Mouse (Mus musculus) brain, adult 2 months (tissue): Measurements from ENCODE around the gene Agfg2.
A peak's percentile ranks its signal among the peaks of the same experiment; 100 is the strongest.
"Not testable (repeated sequence)": the region's sequence is repeated elsewhere in the genome, so short reads cannot be mapped to it uniquely, and the experiment has no call there.

Experiments used
- DNase-seq: peaks from one replicate; pipeline ENCODE4 v3.0.0; 2011; ENCODE audit warnings: low read depth, low spot score

The Agfg2 gene

DNA sequence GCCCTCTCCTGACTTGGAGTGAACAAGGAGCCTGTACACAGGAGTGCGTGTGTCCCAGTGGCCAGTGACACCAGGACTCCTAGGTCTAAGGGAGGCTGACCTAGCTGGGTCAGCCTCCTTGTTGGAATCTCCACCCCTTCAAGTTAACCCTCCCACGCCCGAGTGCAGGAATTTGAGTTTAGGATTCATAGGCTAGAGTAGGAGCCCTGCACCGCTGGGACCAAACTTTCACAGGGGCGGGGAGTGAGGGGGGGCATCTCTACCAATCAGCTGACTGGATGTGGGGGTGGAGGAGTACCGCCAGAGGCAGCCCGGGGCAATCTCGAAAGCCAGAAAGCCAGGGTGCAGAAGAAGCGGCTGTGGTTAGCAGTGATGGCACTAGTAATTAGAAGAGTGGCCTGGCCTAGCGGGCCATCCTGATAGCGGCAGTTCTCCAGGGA, 38.9 kb downstream of the Agfg2 start, which contains the start of gene Irs3:
Gene Irs3, minus strand, starts transcription at position 63 of the 440 bp plus-strand sequence.
- DNase-seq: no peak

DNA sequence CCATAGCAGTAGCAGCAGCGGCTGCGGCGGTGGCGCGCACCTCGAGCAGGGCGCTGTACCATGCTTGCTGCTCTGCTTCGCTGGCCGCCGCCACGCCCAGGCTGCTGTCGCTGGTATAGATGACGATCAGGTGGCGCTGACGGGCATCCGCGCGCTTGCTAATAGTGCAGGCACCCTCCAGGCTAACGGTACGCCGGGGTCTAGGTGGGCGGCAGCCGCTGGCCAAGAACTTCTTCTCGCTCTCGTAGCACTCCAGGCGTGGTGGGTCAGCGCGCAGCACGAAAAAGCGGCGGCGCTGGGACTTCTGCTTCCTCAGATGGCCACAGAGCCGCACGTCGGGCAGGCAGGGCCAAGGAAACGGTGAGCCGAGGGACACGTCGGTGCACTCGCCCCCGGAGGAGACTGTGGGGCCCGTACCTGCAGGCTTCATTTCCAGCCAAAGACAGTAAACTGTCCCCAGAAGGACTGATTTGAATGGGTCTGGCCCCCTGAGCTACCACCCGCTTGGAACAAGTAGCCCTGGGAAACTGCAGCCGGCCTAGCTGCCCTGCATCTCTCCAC, 39.4 kb downstream of the Agfg2 start:
- no peak for DNase-seq

DNA sequence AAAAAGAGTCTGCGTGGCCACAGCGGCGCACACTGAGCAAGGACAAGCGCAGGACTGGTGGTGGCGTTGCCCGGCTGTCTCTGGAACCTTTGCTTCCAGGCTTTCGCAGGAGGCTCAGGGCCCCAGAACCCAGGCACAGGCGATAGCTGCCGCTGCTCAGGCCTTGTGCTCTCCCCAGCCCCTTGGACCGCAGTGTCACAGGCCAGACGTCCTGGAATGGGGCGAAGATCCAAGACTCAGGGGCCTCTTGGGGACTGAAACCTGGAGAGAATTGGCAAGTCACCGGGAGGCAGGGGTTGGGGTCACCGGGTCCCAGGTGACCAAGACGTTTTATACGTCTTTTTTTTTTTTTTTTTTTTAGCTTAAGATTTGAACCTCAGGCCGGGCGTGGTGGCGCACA, 40.0 kb downstream of the Agfg2 start:
- DNase-seq: no peak

DNA sequence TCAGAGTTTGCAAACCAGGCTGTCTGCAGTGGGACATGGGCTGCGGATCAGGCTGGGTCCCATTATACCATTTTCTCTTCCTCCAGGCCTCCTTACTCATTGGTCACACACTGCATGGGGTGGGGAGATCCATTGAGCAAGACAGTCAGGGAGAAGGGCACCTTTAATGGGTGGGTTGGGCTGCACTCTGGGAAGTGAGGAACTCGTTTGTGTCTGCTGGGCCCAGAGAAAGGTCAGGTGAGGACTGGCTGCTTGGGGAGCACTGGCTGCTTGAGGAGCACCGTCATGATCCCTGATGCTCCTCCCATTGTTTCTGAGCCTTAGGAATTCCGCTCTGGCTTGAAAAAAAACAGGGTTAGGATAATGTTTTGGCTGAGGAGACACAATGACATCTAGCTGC, 41.6 kb downstream of the Agfg2 start:
- no peak for DNase-seq

DNA sequence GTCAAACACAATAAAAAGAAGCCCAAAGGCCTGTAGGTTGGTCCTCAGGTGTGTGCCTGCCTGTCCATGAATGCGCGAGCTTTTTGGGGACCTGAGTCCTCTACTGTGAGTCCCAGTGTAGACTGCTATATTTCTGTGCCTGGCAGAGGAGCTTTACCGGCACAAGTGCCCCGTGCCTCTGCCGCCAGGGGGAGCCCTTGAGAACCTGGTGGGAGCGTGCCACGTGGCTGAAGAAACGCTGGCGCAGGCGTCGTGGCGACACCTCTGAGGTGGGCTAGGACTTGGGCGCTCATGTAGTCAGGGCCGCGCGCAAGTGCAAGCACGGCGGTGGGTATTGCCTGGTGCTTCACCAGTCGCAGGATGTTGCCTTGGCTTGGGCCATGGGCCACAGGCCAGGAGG, 43.5 kb downstream of the Agfg2 start, which contains the start of gene Sap25:
Gene Sap25, plus strand, starts transcription at position 281 of the 400 bp plus-strand sequence.
- DNase-seq: no peak

DNA sequence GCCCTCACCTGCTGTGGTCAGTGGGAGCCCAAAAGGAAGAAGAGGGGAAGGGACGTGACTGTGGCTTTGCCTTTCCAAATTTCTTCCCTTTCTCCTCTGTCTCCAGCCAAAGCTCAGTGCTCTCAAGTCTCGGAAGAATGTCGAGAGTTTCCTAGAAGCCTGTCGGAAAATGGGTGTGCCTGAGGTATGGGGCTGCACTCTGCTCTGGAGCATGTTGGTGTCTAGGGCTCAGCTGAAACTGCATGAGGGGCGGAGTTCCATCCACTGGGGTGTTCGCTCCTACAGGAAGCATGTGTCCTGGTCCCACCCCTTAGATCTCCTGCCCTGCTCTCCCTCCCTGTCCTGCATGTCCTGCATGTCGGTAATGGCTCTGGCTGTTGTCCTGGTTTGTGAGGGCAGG, 45.1 kb downstream of the Agfg2 start:
- DNase-seq: no peak

DNA sequence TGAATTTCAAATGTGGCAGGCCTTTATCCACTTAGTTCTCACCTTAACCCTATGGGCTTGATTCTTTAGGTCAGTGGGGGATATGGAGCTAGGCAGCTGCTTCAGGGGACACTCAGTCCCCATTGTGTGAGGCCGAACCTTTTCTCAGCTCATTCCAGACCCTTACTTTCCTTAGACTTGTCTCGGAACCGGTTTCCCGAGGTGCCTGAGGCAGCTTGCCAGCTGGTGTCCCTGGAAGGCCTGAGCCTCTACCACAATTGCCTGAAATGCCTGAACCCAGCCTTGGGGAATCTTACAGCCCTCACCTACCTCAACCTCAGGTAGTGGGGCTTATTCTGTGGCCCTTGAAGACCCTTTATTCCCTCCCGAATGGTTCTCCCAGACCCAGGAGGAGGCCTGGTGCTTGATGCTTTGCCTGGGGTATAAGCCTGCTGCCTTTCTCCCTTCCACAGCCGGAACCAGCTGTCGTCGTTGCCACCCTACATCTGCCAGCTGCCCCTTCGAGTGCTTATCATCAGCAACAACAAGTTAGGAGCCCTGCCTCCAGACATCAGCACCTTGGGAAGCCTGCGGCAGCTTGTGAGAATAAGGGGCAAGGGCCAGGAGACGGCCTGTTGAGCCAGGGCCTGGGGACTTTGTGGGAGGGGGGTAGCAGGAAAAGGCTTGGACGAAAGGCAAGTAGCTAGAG, 51.0 kb downstream of the Agfg2 start:
- no peak for DNase-seq

DNA sequence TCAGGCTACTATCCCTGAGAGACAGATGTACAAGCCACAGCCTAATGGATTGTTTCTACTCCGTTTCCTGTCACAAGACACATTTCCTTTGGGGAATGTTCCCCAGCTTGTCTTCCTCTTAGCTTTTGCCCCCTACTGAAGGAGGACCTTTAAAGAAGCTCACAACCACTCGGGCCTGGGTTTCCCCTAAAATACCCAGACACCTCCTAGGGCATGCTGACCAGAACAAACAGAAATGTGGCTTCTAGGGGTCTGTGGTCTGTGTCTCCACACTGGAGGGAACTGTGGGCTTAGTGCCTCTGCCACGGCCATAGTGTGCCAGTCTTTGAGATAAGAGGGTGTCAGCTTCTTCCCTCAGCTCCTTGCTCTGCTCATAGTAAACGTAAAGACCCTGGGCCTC, 52.9 kb downstream of the Agfg2 start:
- DNase-seq: no peak

DNA sequence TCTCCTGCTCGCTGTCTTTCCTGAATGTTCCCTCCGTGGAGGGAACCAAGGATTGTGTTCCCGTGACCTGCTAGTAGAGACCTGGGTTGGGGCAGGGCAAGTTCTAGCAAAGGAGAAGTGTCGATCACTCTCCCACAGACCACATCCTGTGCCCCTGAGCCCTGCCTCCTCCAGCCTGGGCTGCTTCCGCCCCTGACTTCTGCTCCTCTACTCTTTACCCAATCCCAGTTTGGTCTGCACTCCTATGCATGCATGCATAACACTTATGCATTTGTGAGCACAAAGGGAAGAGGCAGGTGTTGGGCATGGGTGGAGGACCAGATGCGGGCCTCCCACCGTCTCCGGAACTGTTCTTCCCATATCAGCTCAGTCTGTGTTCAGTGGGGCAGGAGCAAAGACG, 53.4 kb downstream of the Agfg2 start:
- peak; percentile 58 for DNase-seq

DNA sequence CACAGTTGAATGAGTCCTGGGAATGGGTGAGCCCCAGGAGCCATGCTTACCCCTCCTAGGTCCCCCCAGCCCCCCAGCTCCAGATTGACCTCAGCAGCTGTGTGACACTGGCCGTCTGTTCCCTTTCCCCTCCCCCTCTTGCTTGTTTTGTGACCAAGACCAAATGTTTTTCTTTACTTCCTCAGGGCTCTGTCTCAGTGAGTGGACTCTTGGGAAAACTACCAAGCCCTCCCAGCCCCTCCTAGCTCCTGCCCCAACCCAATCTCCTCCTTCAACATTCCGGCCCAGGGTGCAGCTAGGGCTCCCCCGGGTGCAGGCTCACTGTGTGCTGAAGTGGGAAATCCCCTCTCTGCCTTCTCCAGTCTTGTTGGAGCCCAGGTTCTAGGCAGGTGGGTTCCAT, 53.9 kb downstream of the Agfg2 start:
- DNase-seq: no peak

DNA sequence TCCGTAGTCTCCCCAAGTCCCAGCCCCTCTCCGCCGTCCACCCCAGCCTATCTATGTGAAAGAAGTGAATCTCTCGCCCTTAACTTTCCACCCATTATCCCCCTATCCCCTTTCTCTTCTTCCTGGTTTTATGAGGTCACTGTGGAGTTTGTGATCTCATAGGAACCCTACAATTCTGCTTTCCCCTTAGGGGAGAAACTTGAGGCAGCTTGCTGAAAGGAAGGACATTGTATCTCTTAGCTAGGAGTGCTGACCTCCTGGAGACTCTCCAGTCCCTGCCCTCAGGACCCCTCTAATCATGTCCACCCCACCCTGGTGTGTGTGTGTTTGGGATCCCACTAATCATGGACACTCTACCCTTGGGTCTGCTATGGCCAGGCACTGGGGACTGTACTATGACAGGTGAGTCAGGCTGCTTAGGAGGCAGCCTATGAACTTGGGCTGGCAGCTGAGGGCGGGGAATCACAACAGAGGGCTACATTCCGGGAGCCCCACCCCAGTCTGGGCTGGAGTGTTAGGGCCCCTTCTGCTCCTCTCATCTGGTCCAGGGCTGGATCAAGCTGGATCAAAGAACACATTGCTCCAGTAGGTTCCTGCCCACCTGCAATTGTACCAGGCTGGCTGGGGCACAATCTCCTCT, 54.5 kb downstream of the Agfg2 start:
- DNase-seq: no peak

DNA sequence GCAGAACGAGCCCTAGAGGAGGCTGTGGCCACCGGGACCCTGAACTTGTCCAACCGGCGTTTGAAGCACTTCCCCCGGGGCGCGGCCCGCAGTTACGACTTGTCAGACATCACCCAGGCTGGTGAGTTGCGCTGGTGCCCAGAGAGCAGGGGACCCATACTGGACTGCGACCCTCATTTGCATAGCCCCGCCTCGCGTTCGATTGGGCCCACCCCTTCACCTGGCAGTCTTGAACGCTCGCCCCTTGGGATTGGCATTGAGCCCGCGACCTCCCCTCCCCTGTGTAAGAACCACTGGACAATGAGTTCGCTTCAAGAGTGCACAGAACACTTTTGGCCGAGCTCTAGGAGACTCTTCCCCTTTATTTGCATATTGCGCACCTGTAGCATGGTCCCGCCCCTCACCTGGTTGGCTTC, 55.2 kb downstream of the Agfg2 start:
- DNase-seq: no peak

DNA sequence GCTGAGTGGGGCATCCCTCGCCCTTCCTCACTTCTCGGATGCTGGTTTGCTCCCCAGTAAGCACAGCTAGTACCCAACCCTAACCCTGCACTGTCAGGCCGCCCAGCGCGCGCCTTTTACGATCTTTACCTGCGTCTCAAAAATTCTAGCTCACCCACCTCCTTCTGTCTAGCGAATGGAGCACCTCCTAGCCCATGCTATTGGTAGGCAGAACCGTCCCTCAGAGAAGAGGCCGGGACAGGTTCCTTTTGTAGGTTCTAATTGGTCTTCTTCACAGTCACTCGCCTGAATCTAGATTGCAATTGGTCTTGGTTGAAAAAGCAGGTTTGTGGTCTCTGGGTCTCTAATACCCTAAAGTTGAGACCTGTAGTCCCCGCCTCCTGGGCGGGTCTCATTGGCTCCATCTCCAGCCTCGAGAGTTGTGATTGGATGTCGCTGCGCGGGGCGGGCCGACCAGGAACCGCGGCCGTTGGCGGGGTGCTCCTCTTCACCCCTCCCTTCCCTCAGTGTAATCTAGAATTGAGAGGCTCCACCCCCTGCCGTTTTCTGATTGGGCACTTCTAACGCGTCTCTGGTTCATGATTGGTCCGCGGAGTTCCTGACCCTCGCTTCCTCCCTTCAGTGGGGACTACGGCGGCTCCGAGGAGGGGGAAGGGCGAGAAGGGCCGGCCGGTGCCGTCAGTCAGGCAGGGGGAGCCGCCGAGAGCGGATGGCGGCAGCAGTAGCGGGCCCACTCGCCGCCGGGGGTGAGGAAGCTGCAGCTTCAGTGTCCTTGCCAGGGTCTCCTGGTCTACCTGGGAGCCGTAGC, 55.8 kb downstream of the Agfg2 start, which contains the start of the genes Fbxo24, Lrch4 and Gm20605:
Gene Fbxo24, minus strand, starts transcription at position 505 of the 808 bp plus-strand sequence.
Gene Lrch4, plus strand, starts transcription at position 624 of the 808 bp plus-strand sequence.
Gene Gm20605, plus strand, starts transcription at position 678 of the 808 bp plus-strand sequence.
- peak; percentile 100 for DNase-seq

DNA sequence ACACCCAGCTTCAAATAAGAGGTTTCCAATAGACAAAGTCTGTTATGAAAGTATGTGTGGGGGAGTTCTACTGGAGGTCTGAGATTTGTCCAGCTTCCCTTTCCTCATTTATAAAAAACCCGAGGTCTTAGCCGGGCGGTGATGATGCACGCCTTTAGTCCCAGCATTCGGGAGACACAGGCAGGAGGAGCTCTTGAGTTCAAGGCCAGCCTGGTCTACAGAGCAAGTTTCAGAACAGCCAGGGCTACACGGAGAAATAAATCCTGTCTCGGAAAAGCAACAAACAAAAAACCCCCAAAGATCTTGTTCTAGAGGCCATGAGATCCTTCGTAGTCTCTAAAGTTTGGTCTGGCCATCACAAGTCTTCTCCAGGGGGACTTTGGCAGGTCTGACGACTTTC, 56.5 kb downstream of the Agfg2 start:
- DNase-seq: peak; percentile 42

DNA sequence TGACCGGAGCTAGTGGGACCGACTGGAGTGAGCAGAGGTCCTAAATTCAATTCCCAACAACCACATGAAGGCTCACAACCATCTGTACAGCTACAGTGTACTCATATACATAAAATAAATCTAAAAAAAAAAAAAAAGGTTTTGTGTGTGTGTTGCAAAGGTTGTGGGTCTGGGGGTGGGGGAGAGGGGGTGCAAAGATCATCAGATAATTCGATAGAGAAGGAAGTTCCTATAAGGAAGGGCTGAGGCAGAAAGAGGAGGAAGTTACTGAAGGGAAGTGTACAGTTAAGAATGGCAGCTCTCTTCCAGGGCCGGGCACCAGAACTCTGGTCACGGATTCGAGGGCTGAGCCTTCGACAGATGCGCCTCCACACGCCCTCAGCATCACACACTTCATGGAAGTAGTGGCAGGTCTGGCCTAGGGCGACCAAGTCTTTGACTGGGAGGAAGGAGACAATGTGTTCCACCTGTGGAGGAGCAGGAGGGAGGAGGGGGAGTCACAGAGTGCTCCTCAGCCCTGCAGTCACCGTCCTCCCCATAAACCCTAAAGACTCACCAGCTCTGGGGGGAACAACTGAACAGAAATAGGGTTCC, 60.5 kb downstream of the Agfg2 start:
- no peak for DNase-seq

DNA sequence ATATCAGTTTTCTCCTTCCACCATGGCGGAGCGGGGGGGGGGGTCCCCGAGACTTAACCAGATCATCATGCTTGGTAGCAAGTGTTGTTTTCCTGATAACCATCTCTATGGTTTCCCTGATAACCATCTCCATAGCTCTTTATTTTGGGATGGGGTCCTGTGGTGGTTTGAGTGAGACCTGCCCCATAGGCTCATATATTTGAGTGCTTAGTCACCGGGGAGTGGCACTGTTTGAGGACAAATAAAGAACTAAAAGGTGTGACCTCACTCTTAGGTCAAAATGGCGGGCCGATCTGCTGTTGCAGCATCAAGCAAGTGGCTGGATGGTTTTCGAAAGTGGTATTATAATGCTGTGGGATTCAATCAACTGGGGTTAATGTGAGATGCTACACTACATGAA, 69.2 kb downstream of the Agfg2 start:
- no peak for DNase-seq

DNA sequence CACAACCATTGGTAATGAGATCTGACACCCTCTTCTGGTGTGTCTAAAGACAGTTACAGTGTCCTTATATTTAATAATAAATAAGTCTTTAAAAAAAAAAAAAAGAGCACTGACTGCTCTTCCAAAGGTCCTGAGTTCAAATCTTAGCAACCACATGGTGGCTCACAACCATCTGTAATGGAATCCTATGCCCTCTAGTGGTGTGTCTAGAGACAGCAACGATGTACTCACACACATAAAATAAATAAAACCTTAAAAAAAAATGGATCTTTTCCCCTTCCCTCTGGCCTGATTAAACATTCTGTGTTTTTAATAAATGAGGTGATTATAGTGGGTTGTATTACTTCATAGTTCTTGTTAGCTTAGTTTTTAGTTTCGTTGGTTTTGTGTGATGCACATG, 69.6 kb downstream of the Agfg2 start:
- DNase-seq: not testable (repeated sequence)

DNA sequence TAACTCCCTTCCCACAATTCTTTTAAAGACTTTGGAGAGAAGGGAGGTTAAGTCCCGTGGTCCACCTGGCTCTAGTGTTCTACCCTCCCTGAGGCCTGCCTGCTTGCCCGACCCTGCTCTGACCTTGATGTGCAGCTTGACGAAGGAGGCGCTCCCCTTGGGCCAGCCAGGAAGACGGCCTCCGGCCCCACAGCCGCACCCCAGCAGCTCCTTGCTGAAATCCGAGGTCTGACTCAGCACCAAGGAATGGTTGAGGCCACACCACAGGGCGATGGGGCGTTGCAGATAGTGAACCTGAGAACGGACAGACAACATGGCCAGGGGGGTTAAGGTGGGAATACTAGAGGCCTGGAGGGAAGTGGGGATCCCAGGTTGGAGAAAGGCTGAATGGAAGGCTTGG, 71.0 kb downstream of the Agfg2 start, which contains the start of gene Pcolce:
Gene Pcolce, minus strand, starts transcription at position 235 of the 400 bp plus-strand sequence.
- no peak for DNase-seq

DNA sequence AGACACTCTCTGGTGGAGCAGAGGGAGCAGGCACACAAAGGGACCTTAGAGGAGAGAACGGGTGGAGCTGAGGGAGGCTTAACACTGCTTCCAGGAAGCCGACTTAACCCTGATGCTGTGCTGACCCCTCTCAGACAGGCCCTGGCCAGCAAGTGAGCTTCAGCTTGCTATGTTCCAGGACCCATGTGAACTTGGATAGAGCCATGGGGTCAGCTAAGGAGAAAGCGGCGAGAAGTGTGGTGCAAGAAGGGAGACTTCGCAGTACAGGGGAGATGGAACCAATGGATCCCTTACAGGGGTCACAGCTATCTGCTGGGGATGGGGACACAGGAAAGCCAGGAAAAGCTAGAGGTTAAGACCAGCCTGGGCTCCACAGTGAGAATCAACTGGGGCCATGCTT, 71.5 kb downstream of the Agfg2 start:
- no peak for DNase-seq

DNA sequence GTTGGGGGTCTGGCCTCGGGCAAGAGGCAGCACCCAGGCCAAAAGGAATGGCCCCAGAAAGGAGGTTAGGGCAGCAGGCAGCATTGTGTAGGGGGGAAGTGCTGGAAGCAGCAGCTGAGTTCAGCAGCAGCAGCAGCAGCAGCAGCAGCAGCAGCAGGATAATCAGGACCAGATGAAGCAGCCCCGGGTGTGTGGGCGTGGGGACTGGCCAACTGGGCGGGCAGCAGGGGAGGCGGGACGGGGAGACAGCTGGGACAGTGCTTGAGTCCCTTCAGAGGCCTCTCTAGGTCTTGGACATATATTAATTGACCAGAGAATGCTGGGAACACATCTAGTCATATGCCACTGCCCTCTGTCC, 73.3 kb downstream of the Agfg2 start:
- no peak for DNase-seq

DNA sequence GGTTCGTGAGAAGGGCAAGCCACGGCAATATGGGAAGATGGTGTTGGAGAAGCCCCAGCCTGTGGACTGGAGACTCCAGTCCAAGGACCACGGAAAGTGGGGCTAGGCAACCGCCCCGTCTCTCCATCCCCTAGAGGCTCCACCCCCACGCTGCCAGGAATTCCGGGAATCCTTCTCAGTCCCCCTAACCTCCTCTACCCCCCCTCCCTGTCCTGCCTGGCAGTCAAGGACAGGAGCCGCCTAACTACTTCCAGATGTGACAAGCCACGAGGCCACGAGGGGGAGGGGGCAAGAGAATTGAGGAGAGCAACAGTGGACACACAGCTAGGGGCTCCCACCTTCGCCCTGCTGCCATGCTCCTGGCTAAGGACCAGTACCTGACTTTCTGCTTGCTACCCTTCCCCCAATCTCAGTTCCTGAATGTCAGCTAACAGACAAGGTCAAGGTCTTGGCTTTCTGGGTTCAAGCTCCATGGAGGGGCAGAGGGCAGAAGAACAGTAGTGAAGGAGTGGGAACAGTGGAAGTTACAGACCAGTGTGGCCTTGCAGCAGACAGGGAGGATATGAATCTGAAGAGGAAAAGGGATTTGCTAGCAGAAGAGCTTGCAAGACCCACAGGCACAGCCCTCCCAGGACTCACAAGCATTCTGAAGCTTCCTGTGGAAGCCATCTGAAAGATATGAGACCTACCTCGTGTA, 73.8 kb downstream of the Agfg2 start:
- no peak for DNase-seq
